Mouse (Mus musculus) G1E (cell line): ENCODE measurements around the gene Gnl2. TPM values are rescaled to one million over a fixed set of nuclear protein-coding genes. Genes with fewer than 3 reads are reported as not detected.

Experiments
- ATAC-seq: 2 replicates; pipeline ENCODE4 v1.8.0; 2016; ENCODE audit warnings: mild to moderate bottlenecking; ENCODE audit not compliant: insufficient number of reproducible peaks, poor library complexity, low FRiP score, severe bottlenecking; ENCODE audit errors: extremely low read depth
- DNase-seq: peaks from one replicate; pipeline ENCODE4 v3.0.0; 2012; ENCODE audit warnings: low spot score
- H3K27me3 ChIP-seq: 2 replicates; pipeline ENCODE4 v1.6.1; 2012; ENCODE audit warnings: mild to moderate bottlenecking, low read length, inconsistent platforms; ENCODE audit not compliant: insufficient read depth
- H3K36me3 ChIP-seq: replicated peaks from 2 replicates; pipeline ENCODE3; 2012; ENCODE audit warnings: mild to moderate bottlenecking, inconsistent platforms
- H3K4me1 ChIP-seq: 2 replicates; pipeline ENCODE4 v1.6.1; 2012; ENCODE audit warnings: low read depth, low read length, inconsistent platforms, mixed read lengths; ENCODE audit not compliant: insufficient read depth
- H3K4me3 ChIP-seq: 2 replicates; pipeline ENCODE4 v1.5.1; 2012; ENCODE audit warnings: low read depth, mild to moderate bottlenecking, inconsistent platforms, low read length, moderate library complexity, mixed read lengths
- H3K9me3 ChIP-seq: replicated peaks from 2 replicates; pipeline ENCODE4 v1.6.1; 2012; ENCODE audit warnings: inconsistent platforms
- CTCF ChIP-seq: IDR thresholded peaks from 2 replicates; pipeline ENCODE4 v1.5.1; 2012; ENCODE audit warnings: low read depth, low read length, inconsistent platforms, mixed read lengths
- GATA1 ChIP-seq: IDR thresholded peaks from 2 replicates; pipeline ENCODE4 v1.6.1; 2012; ENCODE audit warnings: borderline replicate concordance, low read length, inconsistent platforms, mixed read lengths
- GATA2 ChIP-seq: IDR thresholded peaks from 2 replicates; pipeline ENCODE4 v1.6.1; 2012; ENCODE audit warnings: low read depth, low read length, inconsistent platforms, borderline replicate concordance
- POLR2AphosphoS5 ChIP-seq: IDR thresholded peaks from 2 replicates; pipeline ENCODE4 v1.6.1; 2012; ENCODE audit warnings: low read depth, low read length, inconsistent platforms; ENCODE audit not compliant: insufficient replicate concordance
- TAL1 ChIP-seq: conservative IDR thresholded peaks from 2 replicates; pipeline ENCODE4 v1.6.1; 2012; ENCODE audit warnings: low read depth, low read length, inconsistent platforms, mixed read lengths
- polyA plus RNA-seq: library from polyadenylated mRNA; stranded (reverse); fragments of >175 nt; gene quantifications from 2 replicates; pipeline ENCODE4 v1.2.3, GENCODE M21; 2012
- total RNA-seq, 2 experiments: library from RNA; stranded (forward) in 1 of 2; stranded (reverse) in 1 of 2; fragments of 200-1000 nt in 1 of 2; fragments of >200 nt in 1 of 2; fragmentation: Nextera tagmentation in 1 of 2; gene quantifications; 2 replicates each; pipeline ENCODE4 v1.2.3; 2014 to 2017

The Gnl2 gene
- total and polyA plus RNA-seq, 3 experiments = 110 to 200 (median 176) TPM

GRCm38 (mm10) chr4:125077700-125078099 is 61.3 kb downstream of the Gnl2 start:
- Histone ChIP-seq H3K9me3 (no peaks in the 10 kb centered on the region), H3K27me3 (no peaks in the 10 kb centered on the region), H3K4me3 (no peak overlapping the region), H3K36me3 (peaks cover 75% of the 10 kb centered on the region), H3K4me1 (peaks cover 5% of the 10 kb centered on the region; the same call in 1 of the 2 replicates)
- no peak for TF ChIP-seq GATA2
- no peak for TF ChIP-seq CTCF
- no peak for TF ChIP-seq GATA1
- no peak for TF ChIP-seq POLR2AphosphoS5
- TF ChIP-seq TAL1 = no peak
- no peak for ATAC-seq
- DNase-seq = no peak

- Histone ChIP-seq H3K4me3 (no peak overlapping the region), H3K4me1 (peaks cover 10% of the 10 kb centered on the region), H3K9me3 (no peaks in the 10 kb centered on the region), H3K27me3 (no peaks in the 10 kb centered on the region), H3K36me3 (peaks cover 70% of the 10 kb centered on the region)
- TF ChIP-seq POLR2AphosphoS5 = no peak
- TF ChIP-seq GATA1 = no peak
- no peak for TF ChIP-seq GATA2
- TF ChIP-seq CTCF = no peak
- TF ChIP-seq TAL1 = no peak
- DNase-seq (no peak), ATAC-seq (no peak)
Measured at GRCm38 (mm10) chr4:125078698-125079097, 62.3 kb downstream of the Gnl2 start.

- peak within 1 kb of the TSS; percentile 91 for H3K4me3 ChIP-seq
- H3K36me3 ChIP-seq = peaks cover 54% of the 10 kb centered on the region
- ATAC-seq = peak; percentile 62
- TF ChIP-seq TAL1 (no peak), CTCF (peak; percentile 89)
- no peaks in the 10 kb centered on the region for H3K9me3 ChIP-seq
- H3K27me3 ChIP-seq = no peaks in the 10 kb centered on the region
- peak; percentile 90 for DNase-seq
- H3K4me1 ChIP-seq = peaks cover 34% of the 10 kb centered on the region
Measured at GRCm38 (mm10) chr4:125084403-125085345, 68.3 kb downstream of the Gnl2 start, which contains the start of gene Meaf6. Meaf6 (plus strand) TSS chr4:125085134.

GRCm38 (mm10) chr4:125085346-125085841 is 69.0 kb downstream of the Gnl2 start:
- Histone ChIP-seq H3K4me1 (peaks cover 34% of the 10 kb centered on the region), H3K9me3 (no peaks in the 10 kb centered on the region), H3K27me3 (no peaks in the 10 kb centered on the region), H3K4me3 (peak overlapping the region; percentile 91), H3K36me3 (peaks cover 61% of the 10 kb centered on the region)
- peak; percentile 60 for DNase-seq
- peak; percentile 66 for ATAC-seq
- TF ChIP-seq TAL1 = no peak
- no peak for TF ChIP-seq CTCF
- TF ChIP-seq GATA2 = no peak
- TF ChIP-seq POLR2AphosphoS5 = no peak
- TF ChIP-seq GATA1 = no peak

GRCm38 (mm10) chr4:125093031-125093430 is 76.6 kb downstream of the Gnl2 start:
- H3K27me3 ChIP-seq = no peaks in the 10 kb centered on the region
- no peak for DNase-seq
- peaks cover 4% of the 10 kb centered on the region for H3K9me3 ChIP-seq
- no peak for ATAC-seq
- H3K4me1 ChIP-seq = peaks cover 6% of the 10 kb centered on the region
- H3K4me3 ChIP-seq = no peak overlapping the region
- H3K36me3 ChIP-seq = peaks cover 92% of the 10 kb centered on the region
- TF ChIP-seq CTCF (no peak), GATA1 (no peak), TAL1 (no peak), POLR2AphosphoS5 (no peak), GATA2 (no peak)

GRCm38 (mm10) chr4:125096066-125096465 is 79.7 kb downstream of the Gnl2 start:
- H3K4me3 ChIP-seq = no peak overlapping the region
- DNase-seq (no peak), ATAC-seq (no peak)
- no peaks in the 10 kb centered on the region for H3K27me3 ChIP-seq
- no peak for TF ChIP-seq TAL1
- TF ChIP-seq GATA1 = no peak
- TF ChIP-seq GATA2 = no peak
- TF ChIP-seq POLR2AphosphoS5 = no peak
- TF ChIP-seq CTCF = no peak
- H3K4me1 ChIP-seq = peaks cover 10% of the 10 kb centered on the region
- H3K9me3 ChIP-seq = peaks cover 4% of the 10 kb centered on the region
- peaks cover 86% of the 10 kb centered on the region for H3K36me3 ChIP-seq
